Mouse (Mus musculus) bone marrow macrophage, adult 2 months (primary cell): ENCODE measurements around the gene Lama2.

ENCODE experiments used
- CTCF ChIP-seq: IDR thresholded peaks from 2 replicates; pipeline ENCODE4 v1.5.1; 2012; ENCODE audit warnings: low read depth, mild to moderate bottlenecking, low read length, moderate library complexity
- POLR2A ChIP-seq: IDR thresholded peaks from 2 replicates; pipeline ENCODE4 v1.6.1; 2012; ENCODE audit warnings: mild to moderate bottlenecking, low read depth, low read length, borderline replicate concordance

GRCm38 (mm10) chr10:27054488-27054887 lies 565.1 kb downstream of the Lama2 start:
- no peak for TF ChIP-seq POLR2A
- no peak for TF ChIP-seq CTCF
